Mouse (Mus musculus) telencephalon, adult 2 months (tissue): Measurements from ENCODE around the gene Nanog.
"Not testable (repeated sequence)": the region's sequence is repeated elsewhere in the genome, so short reads cannot be mapped to it uniquely, and the experiment has no call there.

Experiments
- DNase-seq: peaks from one replicate; pipeline ENCODE4 v3.0.0-alpha.2; 2011; ENCODE audit warnings: low read depth, low spot score

Nanog gene

DNA sequence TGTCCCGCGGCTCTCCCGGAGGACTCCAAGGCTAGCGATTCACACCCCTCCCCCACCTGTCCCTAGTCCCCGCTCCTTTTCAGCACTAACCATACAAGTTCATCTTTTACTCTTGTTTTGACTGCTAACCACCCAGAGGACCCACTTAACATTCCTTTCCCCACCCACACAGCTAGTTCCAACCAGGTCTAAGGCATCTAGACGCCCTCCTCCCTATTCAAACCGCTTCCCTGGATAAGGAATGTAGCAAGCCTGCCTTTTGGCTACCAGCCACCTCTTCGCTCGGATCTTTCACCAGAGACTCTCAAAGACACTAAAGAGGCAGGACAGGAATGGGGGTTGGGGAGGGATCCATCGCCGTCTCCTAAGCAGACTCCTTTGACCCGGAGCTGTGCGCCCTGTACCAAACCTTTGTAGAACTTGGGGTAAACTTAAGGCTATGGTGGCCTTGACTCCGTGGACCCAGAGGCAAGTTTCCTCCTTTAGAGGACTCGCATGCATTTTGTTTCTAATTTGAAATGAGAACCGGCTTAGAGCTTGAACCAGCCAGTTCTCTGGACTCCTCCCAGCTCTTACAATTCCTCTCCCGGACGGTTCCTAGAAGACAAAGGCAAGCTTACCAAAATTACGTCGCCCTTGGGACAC lies 4.7 kb upstream of the Nanog start:
- DNase-seq = no peak

DNA sequence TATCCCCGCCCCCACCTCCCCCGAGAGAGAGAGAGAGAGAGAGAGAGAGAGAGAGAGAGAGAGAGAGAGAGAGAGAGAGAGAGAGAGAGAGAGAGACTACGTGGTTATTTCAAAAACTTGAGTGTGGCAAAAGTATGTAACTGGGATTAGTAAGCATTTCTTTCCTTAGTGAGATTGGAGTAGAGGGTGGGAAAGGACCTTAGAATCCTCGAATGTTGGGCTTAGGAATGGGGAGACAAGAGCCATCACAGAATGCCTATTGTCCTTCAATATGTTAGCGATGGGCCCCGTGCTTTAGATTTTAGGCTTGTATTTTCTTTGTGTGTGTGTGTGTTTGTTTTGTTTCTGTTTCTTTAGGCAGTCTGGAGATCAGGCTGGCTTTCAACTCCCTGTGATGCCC lies 4.0 kb upstream of the Nanog start:
- no peak for DNase-seq

- DNase-seq = no peak
These were observed 3.6 kb upstream of the Nanog start for GRCm38 (mm10) chr6:122703706-122704105.

DNA sequence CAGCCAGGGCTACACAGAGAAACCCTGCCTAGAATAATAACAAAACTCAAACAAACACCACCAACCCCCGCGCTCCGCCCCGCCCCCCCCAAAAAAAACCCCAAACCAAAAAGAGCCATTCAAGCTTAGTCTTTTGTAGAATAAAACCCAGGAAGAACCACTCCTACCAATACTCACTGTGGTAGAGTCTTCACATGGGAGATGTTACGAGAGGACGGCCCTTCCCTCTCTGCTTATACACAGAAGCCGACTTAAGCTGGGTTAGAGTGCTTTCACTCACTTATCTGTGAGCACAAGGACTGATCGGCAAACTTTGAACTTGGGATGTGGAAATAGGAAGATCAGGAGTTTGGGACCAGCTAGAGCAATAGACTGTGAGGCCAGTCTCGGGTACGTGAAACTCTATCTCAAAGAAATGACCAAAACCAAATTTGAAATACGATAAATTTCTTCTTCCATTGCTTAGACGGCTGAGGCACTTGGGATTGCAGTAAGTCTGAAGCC lies 900 bp upstream of the Nanog start:
- DNase-seq = no peak

DNA sequence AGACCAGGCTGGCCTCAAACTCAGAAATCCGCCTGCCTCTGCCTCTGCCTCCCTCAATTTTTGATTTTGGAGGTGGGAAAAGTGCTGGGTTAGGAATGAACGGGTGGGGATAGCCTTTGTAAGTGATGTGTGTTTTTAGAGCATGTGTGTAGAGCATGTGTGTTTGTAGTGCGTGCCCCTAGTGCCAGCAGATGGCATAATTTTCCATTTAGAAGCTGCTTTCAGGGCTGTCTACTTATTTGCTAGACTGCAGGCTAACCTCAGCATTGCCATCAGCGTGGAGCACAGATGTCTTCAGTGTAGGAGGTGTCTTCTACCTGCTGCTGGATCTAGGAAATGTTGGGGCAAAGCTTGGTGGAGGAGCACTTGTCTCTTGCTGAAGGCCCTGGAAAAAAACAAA lies 1.5 kb downstream of the Nanog start:
- no peak for DNase-seq

- no peak for DNase-seq
These were observed 4.2 kb downstream of the Nanog start for GRCm38 (mm10) chr6:122711455-122711854.

- not testable (repeated sequence) for DNase-seq
These were observed 5.8 kb downstream of the Nanog start for GRCm38 (mm10) chr6:122713116-122713515.

DNA sequence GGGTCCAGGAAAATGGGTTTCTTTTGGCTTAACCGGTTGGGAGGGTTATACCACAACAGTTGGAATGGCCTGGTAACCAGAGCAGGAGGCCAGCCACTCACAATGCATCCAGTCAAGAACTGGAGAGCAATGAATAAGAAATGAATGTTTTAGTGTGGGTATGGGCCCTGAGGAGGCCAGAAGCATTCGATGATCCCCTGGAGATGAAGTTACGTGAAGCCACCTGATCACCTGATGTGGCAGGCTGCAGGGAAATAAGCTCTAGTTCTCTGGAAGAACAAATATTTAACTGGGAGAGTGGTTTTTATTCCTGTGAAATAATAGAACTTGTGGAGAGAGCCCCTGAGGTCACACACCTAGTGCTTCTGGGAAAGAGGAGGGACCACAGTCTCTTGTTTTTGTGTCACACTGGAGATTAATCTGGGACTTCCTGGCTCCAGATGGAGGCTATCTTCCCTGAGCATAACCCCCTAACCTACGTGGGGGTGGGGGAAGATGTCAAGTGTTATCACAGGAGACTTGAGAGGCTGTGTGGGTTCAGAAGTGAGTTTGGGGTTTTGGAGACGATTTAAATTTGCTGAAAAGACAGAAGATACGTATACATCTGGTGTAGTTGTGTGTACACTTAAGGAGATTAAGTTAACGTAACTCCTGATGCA lies 7.5 kb downstream of the Nanog start:
- DNase-seq = no peak

DNA sequence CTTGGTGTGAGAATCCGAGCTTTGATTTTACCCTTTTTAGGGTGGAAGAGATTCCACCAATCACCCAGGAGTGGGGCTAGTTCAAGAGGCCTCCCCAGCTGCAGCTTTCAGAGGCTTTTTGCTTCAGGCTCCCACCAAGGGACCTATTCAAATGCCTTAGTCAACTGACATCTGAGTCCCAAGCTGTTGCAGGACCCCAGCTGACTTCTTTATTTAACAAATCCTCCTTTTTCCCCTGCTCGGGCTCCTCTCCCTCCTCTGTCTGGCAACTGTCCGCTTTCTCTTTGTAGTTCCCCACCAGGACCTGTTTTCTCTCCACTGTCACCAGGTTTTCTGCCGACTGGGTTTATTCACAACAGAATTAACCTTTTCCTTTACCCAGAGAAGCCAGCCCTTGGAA lies 8.6 kb downstream of the Nanog start:
- no peak for DNase-seq

GRCm38 (mm10) chr6:122718224-122718623 lies 10.9 kb downstream of the Nanog start:
- DNase-seq = not testable (repeated sequence)

DNA sequence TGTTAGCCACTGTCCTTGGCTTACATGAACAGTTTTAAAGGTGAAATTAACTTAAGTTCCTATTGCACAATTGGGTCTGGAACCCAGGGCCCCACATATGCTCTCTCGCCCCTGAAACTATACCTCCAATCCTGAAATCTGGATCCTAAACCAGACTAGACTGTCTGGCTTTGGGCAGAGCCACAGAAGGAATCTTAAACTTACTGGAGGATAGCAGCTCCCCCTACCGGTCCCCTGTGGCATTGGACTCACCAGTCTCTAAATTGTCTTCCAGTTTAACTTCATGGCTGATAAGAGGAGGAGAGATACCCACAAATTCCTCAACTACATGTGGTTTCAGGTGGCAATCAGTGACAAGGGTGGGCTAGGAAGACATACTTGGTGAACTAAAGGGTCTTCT lies 12.7 kb downstream of the Nanog start:
- DNase-seq = peak; percentile 36

DNA sequence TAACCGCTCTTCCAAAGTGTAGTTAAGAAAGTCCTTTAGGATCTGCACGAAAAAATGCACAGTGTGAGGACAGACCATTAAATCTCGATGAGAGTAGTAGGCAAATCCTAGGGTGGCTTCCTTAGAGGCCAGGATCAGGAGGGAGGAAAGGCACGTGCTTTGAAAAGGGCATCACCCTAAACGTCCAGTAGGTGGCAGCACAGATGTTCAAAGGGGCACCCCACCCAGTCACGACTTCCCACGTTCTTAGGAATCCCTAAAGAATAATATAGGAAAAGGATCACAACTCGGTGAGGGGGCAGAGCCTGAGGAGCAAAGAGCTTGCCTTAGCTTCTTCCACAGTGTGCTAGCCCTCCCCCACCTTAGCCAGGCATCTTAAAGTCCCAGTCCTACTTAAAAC lies 32.7 kb downstream of the Nanog start:
- peak; percentile 64 for DNase-seq

GRCm38 (mm10) chr6:122741460-122742227 lies 34.4 kb downstream of the Nanog start:
- no peak for DNase-seq

DNA sequence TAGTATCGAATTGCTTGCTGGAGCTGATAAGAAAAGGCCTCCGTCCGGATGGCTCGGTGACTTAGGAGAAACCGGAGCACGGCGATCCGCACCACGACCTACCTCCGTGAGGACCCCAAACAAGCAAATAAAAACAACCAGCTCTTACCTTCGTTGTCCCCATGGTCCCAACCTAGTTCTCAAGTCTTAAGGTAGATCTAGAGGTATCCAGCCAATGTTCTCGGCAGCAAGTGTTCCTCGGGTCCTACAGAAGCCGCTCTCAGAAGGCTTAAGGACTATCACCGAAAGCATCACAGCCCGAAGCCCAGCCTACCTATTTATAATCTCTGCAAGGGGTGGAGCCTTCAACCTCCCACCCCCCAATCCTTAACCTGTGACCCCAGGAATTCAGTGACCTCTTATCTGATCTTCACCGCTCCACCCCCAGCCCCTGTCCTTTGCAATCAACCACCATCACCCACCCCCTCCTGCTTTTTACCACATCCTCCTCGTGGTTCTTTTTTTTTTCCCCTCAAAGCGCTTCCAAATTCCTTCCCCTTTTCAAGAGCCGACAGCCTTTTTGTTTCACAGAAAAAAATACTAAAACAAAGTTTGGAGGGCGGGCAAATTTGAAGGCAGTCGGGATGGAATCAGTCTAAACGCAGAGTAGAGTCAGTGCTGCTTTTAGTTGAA lies 35.1 kb downstream of the Nanog start:
- DNase-seq = peak; percentile 72

DNA sequence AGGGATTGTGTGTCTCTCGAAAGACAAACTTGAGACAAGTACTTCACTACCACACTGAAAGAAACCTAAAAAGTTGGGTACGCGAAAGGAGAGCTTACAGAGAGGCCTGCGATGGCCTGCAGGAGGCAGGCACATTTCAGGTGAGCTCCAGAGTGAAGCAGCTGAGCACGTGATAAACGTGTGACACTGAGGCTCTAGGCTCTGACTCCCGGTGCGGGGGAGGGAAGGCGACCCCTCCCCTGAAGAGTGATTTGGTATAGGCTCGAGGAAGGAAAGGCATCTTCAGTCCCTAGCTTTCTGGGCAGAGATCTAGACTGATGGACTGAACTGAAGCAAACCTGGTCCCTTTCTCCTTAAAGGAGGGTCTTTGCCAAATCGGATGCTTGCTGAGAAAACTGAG lies 36.1 kb downstream of the Nanog start:
- DNase-seq = no peak

GRCm38 (mm10) chr6:122744505-122745249 lies 37.4 kb downstream of the Nanog start:
- DNase-seq = no peak

GRCm38 (mm10) chr6:122750579-122750978 lies 43.3 kb downstream of the Nanog start:
- no peak for DNase-seq

DNA sequence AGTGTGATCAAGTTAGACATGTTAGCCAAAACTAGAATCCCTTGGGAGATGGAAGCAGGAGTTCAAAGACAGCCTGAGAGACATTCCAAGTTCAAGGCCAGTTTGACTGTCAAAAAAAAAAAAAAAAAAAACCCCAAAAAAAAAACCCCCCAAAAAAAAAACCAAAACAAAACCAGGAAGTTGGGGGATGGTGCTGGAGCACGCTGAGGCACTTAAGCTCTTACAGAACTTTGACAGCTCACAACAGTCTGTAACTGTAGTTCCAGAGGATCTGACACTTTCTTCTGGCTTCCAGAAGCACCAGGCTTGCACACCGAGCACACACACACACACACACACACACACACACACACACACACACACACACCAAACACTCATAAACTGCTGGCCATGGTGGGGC lies 48.6 kb downstream of the Nanog start:
- no peak for DNase-seq

DNA sequence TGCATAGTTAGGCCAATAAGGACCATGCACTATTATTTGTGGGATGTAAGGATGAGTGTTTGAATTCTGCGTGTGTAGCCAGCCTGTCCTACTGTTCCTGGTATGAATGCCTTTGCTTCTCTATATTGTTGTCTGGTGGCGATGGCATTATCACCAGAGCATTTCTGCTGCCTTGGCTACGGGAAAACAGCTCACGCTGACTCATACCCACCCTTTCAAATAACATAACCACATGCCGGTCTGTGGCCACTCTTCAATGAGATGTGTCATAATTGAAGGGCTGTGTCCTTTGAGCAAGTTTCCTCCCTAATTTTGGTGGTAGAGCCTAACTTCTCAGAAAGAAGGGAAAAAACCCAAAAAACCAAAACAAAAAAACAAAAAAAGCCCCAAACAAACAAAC lies 51.4 kb downstream of the Nanog start:
- no peak for DNase-seq

DNA sequence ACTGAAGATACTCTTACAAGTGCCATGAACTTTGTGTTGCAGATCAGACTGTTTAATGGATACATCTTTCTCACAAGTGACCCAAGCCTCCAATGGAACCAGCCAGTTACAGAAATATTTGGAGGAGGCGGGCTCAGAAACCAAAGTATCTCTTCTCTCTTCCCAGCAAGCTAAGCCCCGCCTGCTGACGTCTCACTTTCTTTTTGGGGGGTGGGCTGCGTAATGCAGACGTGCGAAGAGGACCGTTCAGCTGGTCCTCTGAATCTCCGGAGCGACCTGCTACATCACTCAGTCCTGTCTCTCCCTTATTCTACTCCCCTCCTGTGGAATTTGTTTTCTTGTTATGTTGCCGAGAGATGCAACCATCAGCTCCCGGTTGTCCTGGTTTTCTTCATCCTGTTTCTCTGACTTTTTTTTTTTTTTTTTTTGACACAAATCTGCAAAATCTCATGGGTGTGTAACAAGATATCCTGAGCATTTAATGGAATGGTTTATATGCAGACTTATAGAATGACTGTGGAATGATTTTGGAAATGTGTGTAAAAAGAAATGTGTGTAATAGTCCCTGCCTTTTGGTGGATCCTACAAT lies 53.8 kb downstream of the Nanog start:
- DNase-seq = peak; percentile 95

DNA sequence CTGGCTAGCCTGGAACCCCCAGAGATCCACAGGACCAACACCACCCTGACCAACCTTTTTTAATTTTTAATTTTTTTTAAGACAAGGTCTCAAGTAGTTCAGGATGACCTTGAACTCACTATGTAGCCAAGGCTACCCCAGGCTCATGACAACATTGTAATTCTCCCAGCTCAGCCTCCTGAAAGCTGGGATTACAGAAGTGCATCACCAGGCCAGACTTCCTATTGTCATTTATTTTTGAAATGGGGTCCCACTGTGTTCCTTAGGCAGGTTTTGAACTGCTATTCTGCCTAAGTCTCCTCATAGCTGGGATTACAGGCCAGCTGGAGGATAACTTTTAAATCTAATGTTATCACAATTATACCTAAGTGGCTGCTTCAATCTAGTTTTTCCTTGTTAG lies 54.6 kb downstream of the Nanog start:
- no peak for DNase-seq
